Mouse (Mus musculus): Measurements from ENCODE around the gene Cfap97d2.

DNA sequence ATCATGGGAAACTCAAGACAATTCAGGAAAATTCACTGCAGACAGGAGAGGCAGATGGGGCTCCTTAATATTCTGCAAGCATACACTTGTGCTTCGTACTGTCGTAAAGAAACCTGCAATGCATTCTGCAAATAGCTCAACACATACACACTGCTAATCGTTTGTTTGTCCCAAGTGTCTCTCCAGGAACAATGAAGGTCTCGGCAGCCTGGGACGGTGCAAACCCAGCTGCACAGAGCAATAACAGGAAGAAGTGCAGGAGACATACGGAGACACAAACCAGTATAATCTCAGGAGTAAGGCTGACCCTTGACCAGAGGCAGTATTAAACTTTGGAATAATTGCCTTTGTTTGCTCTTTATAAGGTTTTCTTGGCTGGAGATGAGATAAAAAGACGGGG, 50.8 kb downstream of the Cfap97d2 start:
- TF ChIP-seq POLR2A (IDR thresholded peaks at IDR 0.05; ENCODE audit: low read depth, low read length): no peak
- TF ChIP-seq CTCF (IDR thresholded peaks at IDR 0.05; ENCODE audit: extremely low read depth, insufficient read depth, insufficient read length, insufficient replicate concordance): no peak
